Mouse (Mus musculus) CD8-positive naive resting alpha-beta T cell, adult 2 months (primary cell): ENCODE measurements at regions not wholly inside any gene's neighbourhood (a gene's known extent, or its start where the extent isn't known, plus 50 kb on each side); places are given as distances from the start of the nearest gene placed in this dataset.

Experiments
- DNase-seq, 2 experiments: peaks; one replicate each; pipeline ENCODE4 v3.0.0; 2022; ENCODE audit warnings: low read depth in 2 of 2, low spot score in 2 of 2

DNA sequence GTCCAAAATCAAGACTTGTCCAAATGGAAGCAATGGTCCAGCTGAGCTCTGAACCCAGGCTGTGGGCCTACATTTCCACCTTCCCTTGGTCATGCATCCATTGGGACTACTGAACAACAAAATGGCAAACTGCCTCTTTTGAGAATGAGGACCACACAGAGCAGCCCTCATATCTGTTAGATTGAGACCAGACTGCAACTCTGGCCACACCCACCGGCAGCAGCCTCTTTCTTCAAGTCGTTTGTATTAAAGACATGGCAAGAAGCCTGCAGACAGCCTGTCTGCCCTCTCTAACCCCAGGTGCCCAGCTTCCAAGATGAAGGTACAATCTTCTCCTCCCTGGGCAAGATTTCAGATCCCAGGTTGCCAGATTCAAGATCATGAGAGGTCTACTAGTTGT is 51.8 kb upstream of the St6galnac3 start:
- no peak for DNase-seq

DNA sequence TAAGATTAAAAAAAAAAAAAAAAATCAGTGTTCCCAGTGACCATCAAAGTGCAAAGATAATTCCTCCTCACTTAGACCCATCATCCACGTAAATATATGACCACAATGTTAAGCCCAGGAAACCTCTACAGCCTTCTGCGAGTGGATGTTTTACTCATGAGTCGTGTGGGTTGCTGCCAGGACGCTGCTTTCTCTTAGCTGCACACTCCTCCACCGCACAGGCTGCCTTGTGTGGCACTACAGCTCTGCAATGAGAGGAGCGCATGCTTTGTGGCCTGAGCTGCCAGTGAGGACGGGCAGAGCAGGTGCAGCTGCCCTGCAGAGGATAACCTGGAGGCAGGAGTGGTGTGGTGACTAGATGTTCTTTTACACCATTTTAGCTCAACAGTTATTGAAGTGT is 53.4 kb upstream of the St6galnac3 start:
- DNase-seq, result no peak

- DNase-seq, result peak in 1 of 2 experiments; percentile 2
Measured at GRCm38 (mm10) chr3:153782467-153782866, 57.5 kb upstream of the St6galnac3 start.

DNA sequence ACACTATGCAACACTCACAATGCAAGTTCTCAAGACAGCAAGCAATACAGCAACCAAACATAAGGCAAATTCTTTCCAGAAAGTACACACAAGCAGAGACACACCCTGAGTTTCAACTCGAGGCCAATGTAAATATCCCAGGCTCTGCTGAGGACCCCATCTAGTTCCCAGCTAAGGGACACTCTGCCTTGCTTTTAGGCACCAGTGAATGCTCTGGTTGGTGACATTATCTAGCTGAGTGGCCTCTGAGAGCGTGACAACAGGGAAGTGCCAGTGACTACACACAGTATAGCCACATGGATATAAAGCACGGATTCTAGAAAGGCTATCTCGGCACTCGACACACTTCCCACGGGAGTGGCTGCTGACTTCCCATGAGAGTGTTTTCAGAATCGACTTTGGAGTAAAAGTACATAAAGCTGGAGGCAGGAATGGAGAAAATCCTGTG is 58.3 kb upstream of the St6galnac3 start:
- DNase-seq, result no peak

DNA sequence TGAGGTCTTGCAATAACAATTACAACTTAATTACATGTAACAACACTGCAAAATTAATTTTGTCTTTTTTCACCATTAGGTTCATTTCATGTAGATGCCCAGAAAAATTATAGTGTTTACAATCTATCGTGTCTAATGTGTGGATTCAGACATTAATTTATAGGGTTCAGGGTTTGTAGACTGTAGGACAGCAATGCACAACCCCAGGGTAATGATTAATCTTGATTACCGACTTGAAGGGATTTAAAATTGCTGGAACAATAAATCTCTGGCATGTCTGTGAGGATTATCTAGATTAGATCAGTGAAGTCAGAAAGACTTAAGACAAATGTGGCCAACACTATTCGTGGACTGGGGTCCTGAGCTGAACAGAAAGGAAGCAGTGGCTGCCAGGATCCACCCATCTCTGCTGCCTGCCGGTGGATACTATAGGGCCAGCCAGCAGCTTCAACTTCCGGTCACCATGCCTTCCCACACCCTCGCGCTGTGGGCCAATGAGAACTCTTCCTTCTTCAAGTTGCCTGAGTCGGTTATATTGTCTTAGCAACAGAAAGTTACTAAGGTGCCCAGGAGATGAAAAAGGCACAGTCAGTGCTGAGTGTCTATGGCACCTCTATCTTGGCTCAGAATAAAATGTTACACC is 59.1 kb upstream of the St6galnac3 start:
- no peak for DNase-seq

DNA sequence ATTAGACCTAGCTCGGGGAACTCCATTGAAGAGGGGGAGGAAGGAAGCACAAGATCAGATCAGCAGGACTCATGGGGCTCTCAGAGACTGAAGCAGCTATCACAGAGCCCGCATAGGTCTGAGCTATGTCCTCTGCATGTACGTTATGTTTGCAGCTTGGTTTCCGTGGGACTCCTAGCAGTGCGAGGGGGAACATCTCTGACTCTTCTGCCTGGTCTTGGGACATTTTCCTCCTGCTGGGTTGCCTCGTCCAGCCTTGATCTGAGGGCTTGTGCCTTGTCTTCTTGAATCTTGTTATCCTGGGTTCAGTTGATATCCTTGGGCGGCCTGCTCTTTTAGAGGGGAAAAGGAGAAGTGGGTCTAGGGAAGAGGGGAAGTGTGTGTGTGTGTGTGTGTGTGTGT is 53.6 kb upstream of the Asb17 start:
- DNase-seq, result no peak

- DNase-seq, result no peak
Measured at GRCm38 (mm10) chr3:153790883-153791609, 53.0 kb upstream of the Asb17 start.

- DNase-seq, result no peak
Measured at GRCm38 (mm10) chr3:153791610-153792363, 52.2 kb upstream of the Asb17 start.

DNA sequence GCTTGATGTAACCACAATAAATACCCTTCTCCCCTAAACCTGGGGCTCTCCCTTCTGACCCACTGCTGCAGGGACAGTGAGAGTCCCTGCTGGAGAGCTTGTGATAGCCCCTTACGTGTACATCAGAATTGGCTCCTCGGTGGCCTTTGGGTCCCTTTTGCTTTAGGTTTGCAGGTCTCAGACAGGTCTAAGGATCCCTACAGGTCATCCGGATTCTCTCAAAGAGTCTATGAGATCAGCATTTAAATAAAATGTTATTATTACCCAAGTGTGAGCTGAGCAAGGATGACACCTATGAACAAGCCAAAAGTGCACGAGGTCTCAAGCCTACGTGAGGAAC is 51.7 kb upstream of the Asb17 start:
- no peak for DNase-seq
